Mouse (Mus musculus) neural tube, embryonic 12.5 days (tissue): ENCODE results near the gene Bcl11a. TPM values are rescaled to one million over a fixed set of nuclear protein-coding genes. Genes with fewer than 3 reads are reported as not detected.
"Not testable (repeated sequence)": the region's sequence is repeated elsewhere in the genome, so short reads cannot be mapped to it uniquely, and the experiment has no call there.

ENCODE experiments used
- ATAC-seq: fragments of 200-750 bp; cut with Nextera tagmentation; 2 replicates; pipeline ENCODE4 v1.8.0; 2017; ENCODE audit warnings: low read depth, mild to moderate bottlenecking, moderate TSS enrichment, moderate library complexity; ENCODE audit not compliant: low FRiP score
- H3K27ac ChIP-seq: fragments of 300-500 bp; sonication (generic); 2 replicates; pipeline ENCODE4 v1.5.1; 2016
- H3K27me3 ChIP-seq: fragments of 300-500 bp; sonication (generic); replicated peaks from 2 replicates; pipeline ENCODE4 v1.6.1; 2016; ENCODE audit warnings: mild to moderate bottlenecking
- H3K36me3 ChIP-seq: fragments of 300-500 bp; sonication (generic); 2 replicates; pipeline ENCODE4 v1.6.1; 2016; ENCODE audit warnings: mild to moderate bottlenecking
- H3K4me1 ChIP-seq: fragments of 300-500 bp; sonication (generic); 2 replicates; pipeline ENCODE4 v1.6.1; 2016
- H3K4me2 ChIP-seq: fragments of 300-500 bp; sonication (generic); replicated peaks from 2 replicates; pipeline ENCODE4 v1.6.1; 2016; ENCODE audit warnings: mild to moderate bottlenecking
- H3K4me3 ChIP-seq: fragments of 300-500 bp; sonication (generic); 2 replicates; pipeline ENCODE4 v1.5.1; 2016
- H3K9ac ChIP-seq: fragments of 300-500 bp; sonication (generic); 2 replicates; pipeline ENCODE4 v1.6.1; 2016; ENCODE audit warnings: mild to moderate bottlenecking
- H3K9me3 ChIP-seq: fragments of 300-500 bp; sonication (generic); 2 replicates; pipeline ENCODE4 v1.6.1; 2016; ENCODE audit warnings: mild to moderate bottlenecking
- WGBS: fragments of 180-500 bp; shearing (Covaris S2); methylation state at CpG from one replicate; pipeline ENCODE4 v1.1.7; 2016; 5-methylcytosine and 5-hydroxymethylcytosine counted together
- polyA plus RNA-seq: library from polyadenylated mRNA; unstranded; fragments of >200 nt; fragmentation: Nextera tagmentation; extraction: Ambion mirVana; gene quantifications from 2 replicates; pipeline ENCODE4 v1.2.1, GENCODE M21; 2016

Gene Bcl11a
- polyA plus RNA-seq, 1 experiment from 2014 or later = 96.6 TPM

DNA sequence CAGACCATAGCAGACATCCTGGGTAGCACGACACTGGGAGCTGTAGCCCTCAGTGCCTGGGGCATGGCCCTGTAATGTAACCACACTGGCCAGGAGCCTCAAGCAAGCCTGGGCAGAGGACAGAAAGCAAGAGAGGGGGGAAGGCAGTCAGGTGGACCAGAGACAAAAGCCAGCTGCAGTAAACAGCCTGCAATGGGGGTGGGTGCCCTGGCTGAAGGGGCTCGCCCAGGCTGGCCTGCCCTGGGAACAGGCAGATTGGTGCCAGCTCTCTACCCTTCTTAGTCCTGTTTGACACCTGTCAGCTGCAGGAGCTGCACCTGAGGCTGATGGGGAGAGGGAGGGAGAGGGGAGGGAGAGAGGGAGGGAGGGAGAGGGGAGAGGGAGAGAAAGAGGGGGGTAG is 50.1 kb downstream of the Bcl11a start:
- Histone ChIP-seq H3K4me2 (no peak overlapping the region), H3K27ac (no peak overlapping the region), H3K4me3 (no peak overlapping the region), H3K36me3 (peaks cover 14% of the 10 kb centered on the region), H3K9me3 (no peaks in the 10 kb centered on the region), H3K9ac (no peak overlapping the region), H3K27me3 (no peaks in the 10 kb centered on the region), H3K4me1 (peaks cover 31% of the 10 kb centered on the region; the same call in 1 of the 2 replicates)
- ATAC-seq = no peak; the same call in 1 of the 2 replicates
- 64% methylated on average over 2 of the region's 2 CpGs for WGBS

DNA sequence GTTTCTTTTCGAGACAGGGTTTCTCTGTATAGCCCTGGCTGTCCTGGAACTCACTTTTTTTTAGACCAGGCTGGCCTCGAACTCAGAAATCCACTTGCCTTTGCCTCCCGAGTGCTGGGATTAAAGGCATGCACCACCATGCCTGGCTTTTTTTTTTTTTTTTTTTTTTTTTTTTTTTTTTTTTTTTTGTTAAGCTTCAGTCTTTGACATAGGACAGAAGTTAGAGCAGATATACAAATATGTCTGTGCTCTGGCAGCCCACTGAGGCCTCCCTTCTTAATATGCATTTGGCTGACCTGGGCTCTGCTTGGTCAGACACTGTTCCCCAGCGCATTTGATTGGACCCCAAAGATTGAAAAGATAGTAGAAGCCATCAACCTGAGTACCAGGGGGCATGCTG is 51.0 kb downstream of the Bcl11a start:
- H3K36me3 ChIP-seq = peaks cover 14% of the 10 kb centered on the region
- not testable (repeated sequence) for H3K4me3 ChIP-seq, H3K9me3 ChIP-seq, H3K4me2 ChIP-seq, H3K27ac ChIP-seq, ATAC-seq, H3K9ac ChIP-seq, H3K27me3 ChIP-seq
- H3K4me1 ChIP-seq = peaks cover 38% of the 10 kb centered on the region
- 82% methylated on average over 4 of the region's 4 CpGs for WGBS

DNA sequence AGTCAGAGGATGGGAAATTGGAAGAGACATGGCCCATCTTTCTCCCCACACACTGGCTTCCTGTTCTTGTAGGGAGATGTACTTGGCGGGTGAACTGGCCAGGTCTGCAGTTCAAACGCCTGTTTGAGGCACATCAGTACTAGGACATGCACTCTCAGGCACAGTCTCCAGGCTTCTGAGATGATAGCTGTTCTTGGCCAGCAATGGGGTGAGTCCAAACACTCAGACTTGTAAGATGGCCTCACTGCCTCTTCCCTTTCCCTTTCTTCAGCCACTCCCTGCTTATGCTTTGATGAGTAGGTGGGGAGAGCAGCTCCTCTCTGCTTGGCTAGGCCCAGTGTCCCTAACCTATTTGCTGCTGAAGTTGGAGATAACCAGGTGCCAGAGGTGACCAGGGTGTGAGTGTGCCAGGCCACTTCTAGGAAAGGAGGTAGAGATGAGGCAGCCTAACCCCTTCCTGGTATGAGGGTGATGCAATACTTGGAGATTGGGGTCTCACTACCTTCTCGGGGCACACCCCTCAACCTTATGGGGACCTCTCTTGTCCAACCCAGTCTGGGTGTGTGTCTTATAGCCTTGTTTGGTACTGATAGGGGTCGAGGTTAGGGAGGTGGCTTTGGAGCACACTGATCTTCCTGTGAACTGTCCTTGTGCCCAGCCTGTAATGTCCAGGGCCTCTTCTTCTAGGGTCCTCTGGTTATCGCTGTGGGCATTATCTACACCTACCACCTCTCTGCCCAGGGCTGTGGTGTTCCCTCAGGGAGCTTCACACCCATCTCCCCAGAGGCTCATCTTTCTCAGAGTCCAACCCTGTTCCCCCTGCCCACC is 51.7 kb downstream of the Bcl11a start:
- Histone ChIP-seq H3K9me3 (no peaks in the 10 kb centered on the region), H3K4me1 (peaks cover 35% of the 10 kb centered on the region), H3K4me3 (no peak overlapping the region), H3K36me3 (peaks cover 14% of the 10 kb centered on the region), H3K4me2 (no peak overlapping the region), H3K27ac (no peak overlapping the region), H3K9ac (no peak overlapping the region), H3K27me3 (no peaks in the 10 kb centered on the region)
- ATAC-seq = no peak
- 92% methylated on average over 5 of the region's 5 CpGs for WGBS

DNA sequence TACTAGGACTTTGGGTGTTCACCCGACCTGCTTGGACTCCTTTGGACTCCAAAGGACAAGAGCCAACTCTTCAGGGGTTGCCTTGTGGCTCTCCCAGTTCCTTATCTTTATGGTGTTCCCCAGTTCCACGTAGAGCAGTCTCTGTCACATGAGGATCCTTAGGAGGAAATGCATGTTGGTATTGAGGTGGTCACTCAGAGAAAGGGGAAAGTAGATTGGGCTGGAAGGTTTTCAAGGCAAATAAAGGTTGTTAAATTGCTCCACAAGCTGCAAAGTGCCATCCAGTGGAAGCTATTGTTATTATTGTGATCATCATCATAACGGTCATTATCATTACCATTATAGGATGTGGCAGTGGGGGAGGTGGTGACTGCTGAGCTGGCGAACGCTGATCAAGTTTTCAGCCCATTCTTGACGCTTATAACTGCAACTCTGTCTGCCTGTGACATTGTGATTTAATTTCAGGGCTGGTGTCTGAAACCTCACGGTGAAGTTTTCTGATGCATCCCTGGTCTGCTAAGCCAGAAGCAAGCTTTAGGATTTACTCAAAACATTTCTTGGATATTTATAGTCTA is 52.4 kb downstream of the Bcl11a start:
- 78% methylated on average over 7 of the region's 7 CpGs for WGBS
- H3K4me1 ChIP-seq = peaks cover 31% of the 10 kb centered on the region
- no peak overlapping the region for H3K9ac ChIP-seq
- ATAC-seq = no peak
- no peak overlapping the region for H3K27ac ChIP-seq
- H3K4me3 ChIP-seq = no peak overlapping the region
- H3K36me3 ChIP-seq = peaks cover 14% of the 10 kb centered on the region
- H3K27me3 ChIP-seq = no peaks in the 10 kb centered on the region
- H3K4me2 ChIP-seq = no peak overlapping the region
- no peaks in the 10 kb centered on the region for H3K9me3 ChIP-seq

DNA sequence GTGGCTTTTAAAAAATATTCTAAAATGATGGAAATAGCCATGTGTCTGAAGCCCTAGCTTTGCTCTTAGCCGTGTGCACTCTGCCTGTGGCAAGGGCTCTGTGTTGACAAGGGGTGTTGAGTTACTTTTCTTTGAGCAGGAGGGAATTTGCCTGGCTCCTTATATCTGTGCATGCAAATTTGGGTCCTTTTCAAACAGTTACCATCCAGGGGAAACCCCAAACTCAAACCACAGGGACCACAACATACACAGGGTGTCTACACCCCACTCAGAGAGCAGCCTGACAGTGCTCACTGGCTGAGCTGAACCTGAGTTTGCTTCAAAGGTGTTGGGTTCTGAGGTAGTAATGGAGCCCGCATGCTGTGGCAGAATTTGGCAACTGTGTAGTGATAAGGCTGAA is 54.0 kb downstream of the Bcl11a start:
- H3K4me1 ChIP-seq = peaks cover 31% of the 10 kb centered on the region

DNA sequence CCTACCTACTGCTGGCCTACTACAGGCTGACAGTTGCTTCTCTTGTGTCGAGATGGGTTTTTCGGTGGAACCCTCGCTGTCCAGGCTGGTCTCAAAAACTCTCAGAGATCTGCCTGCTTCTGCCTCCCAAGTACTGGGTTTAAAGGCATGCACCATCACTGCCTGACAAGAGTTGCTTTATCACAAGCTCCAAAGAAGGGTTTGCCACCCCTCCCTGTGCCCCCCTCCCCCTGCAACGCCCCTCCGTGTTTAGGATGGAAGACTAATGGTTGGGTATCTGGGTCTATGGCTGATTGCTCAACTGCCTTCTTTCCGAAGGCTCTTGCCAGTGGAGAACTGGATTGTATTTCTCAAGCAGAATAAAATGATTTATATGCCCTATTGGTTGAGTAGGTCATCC is 54.5 kb downstream of the Bcl11a start:
- H3K36me3 ChIP-seq = peaks cover 14% of the 10 kb centered on the region
- no peak overlapping the region for H3K9ac ChIP-seq
- no peaks in the 10 kb centered on the region for H3K27me3 ChIP-seq
- no peak overlapping the region for H3K27ac ChIP-seq
- H3K4me1 ChIP-seq = peaks cover 31% of the 10 kb centered on the region
- no peaks in the 10 kb centered on the region for H3K9me3 ChIP-seq
- ATAC-seq = no peak
- 91% methylated on average over 6 of the region's 6 CpGs for WGBS
- H3K4me2 ChIP-seq = no peak overlapping the region
- no peak overlapping the region for H3K4me3 ChIP-seq

More for the DNA sequence above, 54.0 kb downstream of the Bcl11a start:
- WGBS = 97% methylated on average over 2 of the region's 2 CpGs
- Histone ChIP-seq H3K27me3 (no peaks in the 10 kb centered on the region), H3K9me3 (no peaks in the 10 kb centered on the region), H3K27ac (no peak overlapping the region), H3K9ac (no peak overlapping the region), H3K36me3 (peaks cover 14% of the 10 kb centered on the region), H3K4me3 (no peak overlapping the region), H3K4me2 (no peak overlapping the region)
- no peak for ATAC-seq

DNA sequence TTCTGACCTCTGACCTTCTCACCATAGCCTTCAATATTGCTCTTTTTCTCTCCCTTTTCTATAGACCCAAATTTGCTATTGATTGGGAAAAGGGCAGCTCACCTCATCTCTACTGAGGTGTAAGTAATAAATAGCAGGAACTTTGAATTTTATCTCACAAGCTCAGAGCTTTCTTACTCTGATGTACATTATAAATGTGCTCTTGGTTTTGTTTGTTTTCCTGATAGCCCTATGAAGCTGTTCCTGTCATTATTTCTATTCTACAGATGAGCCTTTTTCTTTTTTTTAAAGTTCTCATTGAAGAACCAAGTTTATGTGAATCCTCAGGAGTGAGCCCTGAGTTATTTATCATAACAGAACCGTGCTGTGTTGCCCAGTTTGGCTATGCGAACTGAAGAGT is 55.0 kb downstream of the Bcl11a start:
- Histone ChIP-seq H3K4me1 (peaks cover 28% of the 10 kb centered on the region), H3K27me3 (no peaks in the 10 kb centered on the region), H3K4me2 (no peak overlapping the region), H3K27ac (no peak overlapping the region), H3K9me3 (no peaks in the 10 kb centered on the region), H3K4me3 (no peak overlapping the region), H3K9ac (no peak overlapping the region), H3K36me3 (peaks cover 14% of the 10 kb centered on the region)
- 90% methylated on average over 2 of the region's 2 CpGs for WGBS
- ATAC-seq = no peak

DNA sequence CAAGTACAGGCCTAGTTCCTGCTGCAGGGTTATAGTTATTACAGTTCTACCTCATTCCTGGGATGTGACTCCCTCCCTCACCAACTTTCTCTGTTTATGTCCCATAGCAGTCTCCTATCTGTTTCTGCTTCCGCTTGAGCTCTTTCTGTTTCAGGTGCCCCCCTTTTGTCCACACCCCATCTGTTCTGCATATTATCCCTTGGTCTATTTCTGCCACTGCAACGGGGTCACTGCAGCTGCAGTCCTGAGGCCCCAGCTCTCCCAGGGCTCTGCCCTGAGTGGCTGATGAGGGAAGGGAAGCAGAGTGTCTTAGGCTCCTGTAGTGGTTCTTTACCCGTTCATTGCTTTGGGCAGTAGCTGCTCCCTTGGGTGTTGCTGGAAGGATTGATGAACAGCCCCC is 55.6 kb downstream of the Bcl11a start:
- H3K4me1 ChIP-seq = peaks cover 24% of the 10 kb centered on the region

DNA sequence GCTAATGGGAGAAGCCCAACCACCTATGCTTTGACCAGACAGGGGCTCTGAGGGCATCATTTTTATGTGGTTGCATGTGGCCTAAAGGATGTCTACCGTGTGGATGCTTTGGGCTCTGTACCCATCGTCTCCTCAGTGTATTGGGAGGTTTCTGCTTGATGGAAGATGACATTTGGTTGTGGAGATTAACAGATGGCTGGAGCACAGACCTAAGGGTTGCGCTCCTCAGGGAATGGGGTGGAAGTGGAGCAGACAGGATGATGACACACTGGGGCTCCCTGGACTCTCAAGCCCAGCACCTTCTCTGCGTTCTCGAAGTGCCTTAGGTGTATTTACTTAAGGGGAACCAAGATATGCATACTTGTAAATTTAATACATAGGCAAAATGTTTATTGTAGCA is 56.1 kb downstream of the Bcl11a start:
- Histone ChIP-seq H3K4me1 (peaks cover 24% of the 10 kb centered on the region), H3K9me3 (no peaks in the 10 kb centered on the region), H3K4me3 (no peak overlapping the region), H3K27ac (no peak overlapping the region), H3K27me3 (no peaks in the 10 kb centered on the region), H3K36me3 (peaks cover 14% of the 10 kb centered on the region), H3K9ac (no peak overlapping the region), H3K4me2 (no peak overlapping the region)
- ATAC-seq = no peak
- WGBS = 83% methylated on average over 5 of the region's 5 CpGs

More for the DNA sequence above, 55.6 kb downstream of the Bcl11a start:
- Histone ChIP-seq H3K4me3 (no peak overlapping the region), H3K27ac (no peak overlapping the region), H3K9me3 (no peaks in the 10 kb centered on the region), H3K36me3 (peaks cover 14% of the 10 kb centered on the region), H3K9ac (no peak overlapping the region), H3K27me3 (no peaks in the 10 kb centered on the region), H3K4me2 (no peak overlapping the region)
- no peak for ATAC-seq
- WGBS = 60% methylated on average over 3 of the region's 3 CpGs

DNA sequence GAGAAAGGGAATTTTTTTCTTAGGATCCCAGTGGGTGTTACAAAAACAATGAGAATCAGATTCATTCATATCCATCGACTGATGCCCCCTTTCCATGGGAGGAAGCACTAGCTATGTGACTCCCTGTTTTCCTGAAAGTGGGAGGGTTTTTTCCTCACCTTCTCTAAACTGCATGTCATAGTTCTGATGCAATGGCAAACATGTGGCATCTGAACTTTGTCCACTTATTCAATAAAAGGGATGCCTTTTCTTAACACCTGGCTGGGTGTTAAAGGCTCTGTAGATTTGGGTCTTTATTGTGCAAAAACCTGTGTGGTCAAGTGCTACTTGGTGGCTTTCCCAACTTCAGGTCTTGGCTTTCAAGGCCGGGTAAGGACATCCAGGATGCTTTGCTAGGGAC is 57.4 kb downstream of the Bcl11a start:
- H3K9me3 ChIP-seq = no peaks in the 10 kb centered on the region
- 80% methylated on average over 2 of the region's 2 CpGs for WGBS
- ATAC-seq = no peak
- H3K27ac ChIP-seq = no peak overlapping the region
- H3K9ac ChIP-seq = no peak overlapping the region
- no peak overlapping the region for H3K4me3 ChIP-seq
- no peak overlapping the region for H3K4me2 ChIP-seq
- peaks cover 15% of the 10 kb centered on the region for H3K36me3 ChIP-seq
- peaks cover 24% of the 10 kb centered on the region for H3K4me1 ChIP-seq
- H3K27me3 ChIP-seq = no peaks in the 10 kb centered on the region

DNA sequence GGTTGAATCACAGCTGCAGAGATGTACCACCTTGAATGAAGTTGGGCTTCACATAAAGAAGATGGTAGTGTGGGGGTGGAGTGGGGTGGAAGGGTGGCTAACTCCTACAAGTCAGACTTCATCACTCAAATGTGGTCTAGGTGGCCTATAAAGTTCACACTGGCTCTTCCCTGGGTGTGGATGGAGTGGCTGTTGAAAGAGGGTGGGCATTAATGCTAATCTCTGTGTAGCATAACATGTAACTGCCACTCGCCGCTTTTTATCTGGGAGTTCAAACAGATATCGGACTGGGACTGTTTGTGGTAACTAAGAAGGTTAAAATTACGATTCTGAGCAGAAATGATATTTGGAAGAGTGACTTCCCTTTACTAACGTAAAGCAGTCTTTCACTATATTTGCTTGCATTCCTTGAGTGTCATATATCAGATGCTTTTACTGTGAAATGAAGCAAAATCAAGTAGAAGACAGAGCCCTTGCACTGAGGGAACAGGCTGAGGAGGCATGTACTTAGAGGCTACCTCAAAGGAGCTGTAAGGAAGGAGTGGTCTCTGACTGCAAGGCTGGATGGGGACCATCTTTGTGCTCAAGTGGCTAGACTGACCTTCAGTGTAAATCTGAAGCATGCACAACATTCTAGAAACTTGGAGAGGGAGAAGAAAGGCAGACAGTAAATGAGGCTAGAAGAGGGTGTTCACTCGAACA is 58.4 kb downstream of the Bcl11a start:
- H3K4me1 ChIP-seq = peaks cover 25% of the 10 kb centered on the region
- H3K27ac ChIP-seq = no peak overlapping the region
- ATAC-seq = no peak
- no peak overlapping the region for H3K4me3 ChIP-seq
- WGBS = 83% methylated on average over 6 of the region's 6 CpGs
- H3K9ac ChIP-seq = no peak overlapping the region
- H3K27me3 ChIP-seq = no peaks in the 10 kb centered on the region
- peaks cover 15% of the 10 kb centered on the region for H3K36me3 ChIP-seq
- no peak overlapping the region for H3K4me2 ChIP-seq
- no peaks in the 10 kb centered on the region for H3K9me3 ChIP-seq

DNA sequence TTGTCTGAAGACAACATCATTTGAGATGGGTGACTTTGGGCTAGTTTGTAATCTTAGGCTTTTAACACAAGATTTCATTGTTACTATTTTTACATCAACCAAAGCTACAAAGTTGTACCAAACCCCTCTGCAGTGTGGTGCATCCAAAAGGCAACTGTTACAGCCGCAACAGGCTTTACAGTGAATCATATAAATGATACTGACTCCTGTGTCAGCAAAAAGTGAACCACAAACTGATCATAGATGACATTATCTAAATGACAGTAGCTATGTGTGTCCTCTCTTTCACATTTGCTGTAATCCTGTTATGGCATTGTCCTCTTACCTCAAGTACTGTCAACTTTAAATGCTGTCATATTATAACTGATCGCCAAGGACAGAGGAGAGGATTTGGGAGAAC is 60.0 kb downstream of the Bcl11a start:
- WGBS = 97% methylated on average over 2 of the region's 2 CpGs
- H3K4me2 ChIP-seq = no peak overlapping the region
- no peaks in the 10 kb centered on the region for H3K27me3 ChIP-seq
- ATAC-seq = no peak
- peaks cover 4% of the 10 kb centered on the region; the same call in 1 of the 2 replicates for H3K36me3 ChIP-seq
- H3K9ac ChIP-seq = no peak overlapping the region
- H3K4me3 ChIP-seq = no peak overlapping the region
- H3K4me1 ChIP-seq = peaks cover 15% of the 10 kb centered on the region
- no peaks in the 10 kb centered on the region for H3K9me3 ChIP-seq
- H3K27ac ChIP-seq = no peak overlapping the region
